Mouse (Mus musculus) brain, embryonic 14.5 days (tissue): ENCODE data around the gene Hoxd8. TPM values are rescaled to one million over a fixed set of nuclear protein-coding genes. Genes with fewer than 3 reads are reported as not detected.

Source experiments
- DNase-seq: peaks from one replicate; pipeline ENCODE4 v3.0.0-alpha.2; 2011; ENCODE audit warnings: low read depth
- CTCF ChIP-seq: fragments of 200-500 bp; IDR thresholded peaks from 2 replicates; pipeline ENCODE4 v1.5.1; 2012; ENCODE audit warnings: inconsistent platforms, mild to moderate bottlenecking, moderate library complexity, borderline replicate concordance; ENCODE audit not compliant: insufficient read depth, insufficient read length; ENCODE audit errors: extremely low read depth
- POLR2A ChIP-seq: fragments of 200-500 bp; IDR thresholded peaks from 2 replicates; pipeline ENCODE4 v1.6.1; 2012; ENCODE audit warnings: mild to moderate bottlenecking, inconsistent platforms, borderline replicate concordance; ENCODE audit not compliant: poor library complexity, insufficient read depth, insufficient read length, severe bottlenecking; ENCODE audit errors: extremely low read depth
- polyA plus RNA-seq: library from polyadenylated mRNA; depleted of rRNA; stranded (reverse); fragments of >200 nt; gene quantifications from 2 replicates; pipeline ENCODE4 v1.2.3, GENCODE M21; 2012

Gene Hoxd8
- polyA plus RNA-seq, 1 experiment: 1.6 TPM

DNA sequence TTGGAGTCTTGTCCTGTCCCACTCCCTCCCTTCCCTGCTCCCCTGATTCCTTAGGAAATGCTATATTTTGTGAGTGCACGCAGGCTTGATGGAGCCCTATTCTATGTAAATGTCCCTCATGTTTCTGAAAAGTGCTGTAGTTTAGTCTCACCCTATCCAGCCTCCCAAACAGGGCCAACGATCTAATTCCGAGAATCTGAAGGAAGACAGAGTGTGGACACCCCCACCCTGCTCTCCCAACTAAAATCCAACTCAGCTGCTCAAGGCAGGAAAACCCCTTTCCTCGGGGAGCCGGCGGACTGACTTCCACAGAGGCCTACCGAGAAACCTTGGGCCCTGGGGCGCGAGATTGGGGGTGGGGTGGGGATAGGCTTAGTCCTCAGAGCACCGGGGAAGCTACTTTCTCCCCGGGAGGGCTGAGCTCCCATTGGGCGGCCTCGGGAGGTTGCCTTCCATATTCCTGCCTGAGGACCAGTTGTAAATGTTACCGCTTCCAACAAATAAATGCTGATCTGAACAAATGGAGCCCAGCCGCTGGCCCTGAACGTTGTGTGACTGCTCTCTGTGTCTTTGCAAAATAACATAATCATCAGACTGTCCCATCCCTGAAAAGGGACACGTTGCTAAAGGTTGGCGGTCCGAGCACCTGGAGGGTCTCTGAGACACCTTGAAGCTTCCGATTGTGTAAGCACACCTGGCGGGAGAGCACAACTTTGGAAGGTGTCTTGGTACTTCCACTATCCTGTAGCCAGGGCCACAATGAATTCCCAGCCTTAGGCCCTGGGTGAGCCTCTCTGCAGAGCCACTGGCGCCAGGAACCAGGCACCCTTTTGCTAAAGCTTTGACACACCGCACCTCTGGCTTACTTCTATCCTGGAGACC lies 4.5 kb upstream of the Hoxd8 start:
- DNase-seq: no peak
- TF ChIP-seq POLR2A (no peak), CTCF (no peak)

DNA sequence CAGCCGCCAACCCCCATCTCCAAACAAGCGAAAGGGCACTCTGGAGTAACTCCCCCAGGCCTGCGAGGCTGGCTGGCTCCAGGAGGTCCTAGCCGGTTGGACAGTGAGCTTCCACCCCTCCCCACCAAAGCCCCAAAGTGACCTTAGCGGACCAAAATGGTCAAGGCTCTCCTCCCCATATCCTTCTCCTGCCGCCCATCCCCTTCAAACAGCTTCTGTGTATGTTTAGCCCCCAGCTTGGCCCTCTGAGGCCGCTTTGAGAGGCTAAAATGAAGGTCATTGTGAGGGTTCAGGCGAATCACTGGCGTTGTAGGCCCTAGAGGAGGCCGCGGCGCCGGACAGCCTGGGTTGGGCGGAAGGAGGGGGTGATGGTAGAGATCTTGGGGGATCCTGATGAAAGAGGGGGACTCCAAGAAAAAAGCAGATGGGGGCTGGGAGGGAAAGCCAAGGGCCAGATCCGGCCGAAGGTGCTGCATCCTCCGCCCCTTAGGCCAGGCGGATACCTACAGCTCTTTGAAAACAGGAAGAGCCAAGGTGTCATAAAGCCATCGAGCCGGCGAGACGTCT lies 3.8 kb upstream of the Hoxd8 start:
- TF ChIP-seq CTCF (no peak), POLR2A (no peak)
- no peak for DNase-seq

DNA sequence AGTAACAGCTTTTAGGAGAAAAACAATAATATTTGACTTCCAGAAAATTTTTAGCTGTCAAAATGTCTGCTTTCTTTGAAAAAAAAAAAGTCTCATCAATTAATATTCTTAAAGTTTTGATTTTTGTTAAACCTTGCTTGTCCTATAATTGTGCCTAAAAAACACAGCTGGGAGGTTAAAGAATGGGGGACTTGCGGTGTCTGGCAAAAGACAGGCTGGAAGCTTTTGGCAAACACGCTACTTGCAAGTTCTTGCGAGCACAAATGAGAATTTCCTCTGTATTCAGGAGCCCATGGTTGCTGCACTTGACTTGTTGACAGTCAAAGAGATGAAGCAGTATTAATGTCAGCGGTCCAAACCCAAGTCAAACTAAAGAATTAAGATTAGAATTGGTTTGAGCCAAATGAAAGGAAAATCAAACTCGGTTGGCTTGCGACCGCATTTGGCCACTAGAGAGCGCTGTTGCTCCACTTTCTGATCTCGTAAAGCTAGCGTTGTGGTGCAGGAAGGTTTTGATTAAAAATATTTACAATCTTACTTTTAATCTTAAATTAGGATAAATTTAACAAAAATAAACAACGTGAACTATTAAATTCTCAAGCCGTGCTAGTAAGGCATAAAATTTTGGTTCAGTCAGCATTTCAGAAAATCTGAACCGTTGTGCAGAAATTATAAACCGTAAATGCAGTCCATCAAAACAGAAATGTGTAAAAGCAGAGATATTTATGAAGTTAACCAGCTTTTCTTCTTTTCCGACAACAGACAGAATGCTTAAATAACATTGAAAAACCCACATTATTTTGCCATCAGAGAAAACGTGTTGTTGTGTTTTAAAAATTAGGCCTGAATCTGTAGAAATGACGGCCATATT lies 2.2 kb upstream of the Hoxd8 start:
- DNase-seq: peak; percentile 91
- TF ChIP-seq POLR2A (no peak), CTCF (peak; percentile 95)

DNA sequence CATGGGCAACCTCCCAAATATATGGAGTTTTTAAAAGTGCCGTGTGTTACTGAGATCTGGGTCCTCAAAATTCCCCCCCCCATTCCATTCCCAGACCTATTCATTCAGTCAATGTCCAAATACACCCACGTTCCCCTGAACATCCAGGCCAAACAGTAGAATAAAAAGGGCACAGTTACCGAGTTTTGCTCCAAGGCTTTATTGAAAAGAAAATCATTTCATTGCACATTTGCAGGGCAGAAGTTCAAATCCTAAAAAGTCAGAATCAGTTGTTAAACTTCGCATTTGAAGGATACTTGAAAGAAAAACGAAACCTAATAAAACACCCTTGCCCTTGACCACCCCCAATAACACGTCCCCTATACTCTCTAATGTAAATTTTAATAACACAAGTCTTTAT lies 1.6 kb upstream of the Hoxd8 start:
- no peak for TF ChIP-seq CTCF
- TF ChIP-seq POLR2A: no peak
- DNase-seq: no peak

DNA sequence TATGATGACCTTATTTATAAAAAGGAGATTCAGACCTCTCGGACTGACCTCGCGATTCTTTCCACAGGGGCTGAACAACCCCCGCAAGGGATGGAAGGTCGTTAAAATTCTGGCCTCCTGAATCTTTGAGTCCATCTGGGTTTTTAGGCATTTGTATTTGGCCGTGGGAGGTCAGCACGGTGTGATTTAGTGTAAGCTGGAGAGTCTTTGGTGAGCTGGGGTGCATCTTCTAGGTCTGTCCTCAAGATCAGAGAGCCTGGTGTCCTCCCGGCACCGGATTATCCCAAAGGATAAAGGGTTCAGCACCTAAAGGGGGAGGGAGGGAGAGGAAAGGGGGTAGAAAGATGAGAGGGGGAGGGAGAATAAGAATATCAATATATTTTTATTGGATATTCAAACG lies 1.1 kb upstream of the Hoxd8 start:
- no peak for DNase-seq
- TF ChIP-seq POLR2A (no peak), CTCF (no peak)

DNA sequence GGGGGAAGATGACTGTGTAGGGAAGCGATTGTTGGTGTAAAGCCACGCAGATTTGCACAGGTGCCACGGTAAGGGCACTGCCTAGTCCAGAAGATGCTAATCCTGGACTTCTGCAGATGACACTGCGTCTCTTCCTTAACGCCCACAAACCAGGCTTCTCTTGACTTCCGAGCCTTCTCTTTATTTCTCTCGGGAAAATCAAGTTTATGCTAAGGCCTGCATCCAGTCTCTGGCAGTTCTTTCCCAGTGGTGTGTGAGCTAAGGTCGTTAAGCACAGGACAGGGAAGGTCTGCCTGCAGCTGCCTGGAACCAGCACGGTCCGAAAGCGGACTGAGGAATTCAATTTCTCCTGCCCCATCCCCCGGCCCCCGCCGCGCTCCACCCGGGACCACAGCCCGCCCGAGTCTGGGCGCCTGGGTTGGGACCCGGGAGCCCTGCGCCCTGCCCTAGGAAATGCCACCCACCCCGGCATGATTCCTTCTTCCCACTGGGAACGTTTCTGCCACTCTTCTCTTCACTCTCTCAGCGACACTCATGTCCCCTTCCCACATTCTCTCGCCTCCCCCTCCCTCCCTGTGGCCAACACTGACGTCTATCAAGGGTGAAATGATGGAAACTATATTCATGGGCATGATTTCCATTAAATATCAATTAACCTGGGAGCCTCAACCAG lies 559 bp upstream of the Hoxd8 start:
- TF ChIP-seq CTCF: no peak
- TF ChIP-seq POLR2A: no peak
- no peak for DNase-seq

DNA sequence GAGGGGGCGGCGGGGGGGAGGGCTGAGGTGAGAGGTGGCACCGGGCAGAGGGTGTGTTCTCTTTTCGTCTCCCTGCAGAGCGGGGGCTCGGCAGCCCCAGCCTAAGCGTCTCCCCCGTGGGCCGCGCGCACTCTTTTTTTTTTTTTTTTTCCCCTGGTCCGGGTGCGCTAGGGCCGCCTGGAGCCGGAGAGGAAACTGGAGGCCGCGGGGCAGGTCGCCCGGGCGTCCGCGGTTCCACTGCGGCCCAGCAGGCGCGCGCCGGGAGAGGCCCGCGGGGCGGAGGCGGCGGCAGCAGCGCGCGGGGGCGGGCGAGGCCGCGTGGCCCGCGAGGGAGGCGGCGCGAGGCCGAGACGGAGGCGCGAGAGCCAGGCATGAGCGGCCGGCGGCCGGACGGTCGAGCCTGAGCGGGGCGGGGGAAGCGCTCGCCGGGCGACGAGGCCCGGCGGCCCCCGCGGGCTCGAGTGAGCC lies 618 bp downstream of the Hoxd8 start:
- TF ChIP-seq POLR2A: no peak
- no peak for DNase-seq

DNA sequence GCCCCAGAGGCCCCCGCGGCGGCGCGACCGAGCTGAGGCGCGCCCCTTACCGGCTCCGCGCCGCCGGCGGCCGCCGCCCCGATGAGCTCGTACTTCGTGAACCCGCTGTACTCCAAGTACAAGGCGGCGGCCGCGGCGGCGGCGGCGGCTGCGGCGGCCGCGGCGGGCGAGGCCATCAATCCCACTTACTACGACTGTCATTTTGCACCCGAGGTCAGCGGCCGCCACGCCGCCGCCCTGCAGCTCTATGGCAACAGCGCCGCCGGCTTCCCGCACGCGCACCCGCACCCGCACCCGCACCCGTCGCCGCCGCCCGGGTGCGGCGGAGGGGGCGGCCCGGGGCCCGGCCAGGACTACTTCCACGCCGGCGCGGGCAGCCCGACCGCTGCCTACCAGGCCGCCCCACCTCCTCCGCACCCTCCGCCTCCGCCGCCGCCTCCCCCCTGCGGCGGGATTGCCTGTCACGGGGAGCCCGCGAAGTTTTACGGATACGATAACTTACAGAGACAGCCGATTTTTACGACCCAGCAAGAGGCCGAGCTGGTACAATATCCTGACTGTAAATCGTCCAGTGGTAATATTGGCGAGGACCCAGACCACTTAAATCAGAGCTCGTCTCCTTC lies 1.2 kb downstream of the Hoxd8 start:
- no peak for DNase-seq
- TF ChIP-seq POLR2A (no peak), CTCF (no peak)

DNA sequence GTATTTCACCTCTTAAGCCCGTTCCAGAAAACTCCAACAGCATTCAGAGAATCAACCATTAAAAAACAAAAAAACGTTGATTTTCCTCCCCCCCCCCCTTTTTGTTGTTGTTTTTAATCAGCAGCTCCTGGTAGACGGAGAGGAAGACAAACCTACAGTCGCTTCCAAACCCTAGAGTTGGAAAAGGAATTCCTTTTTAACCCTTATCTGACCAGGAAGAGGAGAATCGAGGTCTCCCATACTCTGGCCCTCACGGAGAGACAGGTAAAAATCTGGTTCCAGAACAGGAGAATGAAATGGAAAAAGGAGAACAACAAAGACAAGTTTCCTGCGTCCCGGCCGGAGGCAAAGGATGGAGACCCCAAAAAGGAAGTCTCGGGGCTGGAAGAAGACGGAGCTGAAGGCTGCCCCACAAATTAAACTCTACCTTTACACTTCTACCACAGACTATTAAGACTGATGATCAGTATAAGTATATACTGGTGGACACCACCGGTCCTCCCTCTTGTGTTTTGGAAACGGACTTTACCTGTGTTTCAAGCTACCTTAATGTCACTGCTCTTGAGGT lies 2.1 kb downstream of the Hoxd8 start:
- DNase-seq: no peak
- TF ChIP-seq POLR2A (no peak), CTCF (no peak)

DNA sequence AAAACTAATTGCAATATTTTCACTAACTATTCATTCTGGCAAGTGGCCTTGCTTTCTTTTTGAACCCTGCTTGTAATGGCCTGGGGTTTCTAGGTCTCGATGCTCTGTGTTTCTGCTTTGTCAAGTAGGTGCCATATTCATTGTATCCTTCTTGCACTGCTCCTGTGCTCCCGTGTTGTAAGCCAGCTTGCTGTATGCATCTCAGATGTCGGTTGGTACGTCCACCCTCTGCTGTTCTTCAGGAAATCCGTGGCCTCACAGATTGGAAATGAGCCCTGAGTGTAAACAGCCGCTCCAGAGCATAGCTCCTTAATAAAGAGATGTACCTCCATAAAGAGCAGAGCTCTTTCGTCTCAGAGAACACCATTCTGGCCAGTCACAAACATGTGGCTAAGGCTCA lies 3.2 kb downstream of the Hoxd8 start:
- no peak for TF ChIP-seq POLR2A
- TF ChIP-seq CTCF: no peak
- no peak for DNase-seq
